Mouse (Mus musculus) kidney, adult 10 weeks (tissue): ENCODE measurements around the gene Adcy4. TPM values are rescaled to one million over a fixed set of nuclear protein-coding genes. Genes with fewer than 3 reads are reported as not detected.

Experiments
- polyA plus RNA-seq: library from polyadenylated mRNA; stranded (reverse); fragments of 350-450 nt; fragmentation: Illumina TruSeq; extraction: RNeasy Lipid Tissue Mini Kit (QIAGEN cat#74804); gene quantifications from one replicate; pipeline ENCODE4 v1.2.3, GENCODE M21; 2014; ENCODE audit warnings: low read depth, low replicate concordance

Gene Adcy4
- 0.16 TPM for polyA plus RNA-seq

DNA sequence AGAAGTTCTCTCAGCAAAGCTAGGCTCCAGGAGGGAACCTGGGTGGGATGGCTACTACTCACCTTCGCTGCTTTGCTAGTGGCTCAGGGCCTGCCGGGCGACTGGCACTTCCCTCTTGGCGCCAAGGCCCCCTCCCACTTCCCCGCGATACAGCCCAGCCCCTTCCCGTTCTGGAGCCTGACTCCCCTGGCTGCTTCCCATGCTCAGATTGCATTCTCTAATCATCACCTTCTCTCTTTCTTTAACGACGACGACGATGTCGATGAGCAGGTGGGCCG lies at the start of gene Adcy4:
Gene Adcy4 (minus strand): TSS at position 138 of the 278 bp plus-strand sequence.

DNA sequence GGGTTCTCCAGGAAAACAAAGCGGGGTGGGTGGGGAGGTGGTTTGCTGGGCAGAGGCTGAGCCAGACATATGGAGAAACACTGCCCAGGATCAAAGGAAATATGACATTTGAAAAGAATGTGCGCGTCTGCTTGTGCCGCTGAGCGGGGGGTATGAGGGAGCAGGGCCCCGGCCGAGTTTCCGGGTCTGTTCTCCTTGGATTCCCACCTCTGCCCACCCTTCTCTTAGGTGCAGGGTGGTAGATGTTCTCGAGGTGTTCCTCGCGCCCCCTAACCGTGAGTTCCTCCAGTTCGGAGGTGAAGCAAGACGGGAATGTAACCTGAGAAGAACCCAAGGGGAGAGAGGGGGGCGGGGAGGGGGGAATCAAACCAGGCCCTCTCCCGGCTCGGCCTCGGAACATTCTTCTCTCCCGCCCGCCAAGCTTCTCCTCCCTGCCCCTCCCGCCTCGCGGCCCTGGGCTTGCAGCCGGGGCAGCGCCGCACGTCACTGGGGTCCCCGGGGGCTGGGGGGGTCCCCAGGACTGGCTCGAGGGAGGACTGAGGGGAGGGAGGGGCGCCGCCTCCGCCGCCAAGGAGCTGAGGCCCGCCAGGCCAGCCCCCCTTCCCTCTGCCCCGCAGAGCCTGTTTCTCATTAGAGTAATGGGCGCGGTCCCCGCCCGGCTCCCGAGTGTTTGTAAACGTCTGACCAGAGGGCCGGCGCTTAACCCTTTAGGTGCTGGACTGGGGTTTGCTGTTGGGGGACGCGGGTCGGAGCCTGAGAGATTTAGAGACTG lies 39.3 kb upstream of the Adcy4 start, which contains the start of gene Nfatc4:
Gene Nfatc4 (plus strand): TSS at position 154 of the 772 bp plus-strand sequence.

DNA sequence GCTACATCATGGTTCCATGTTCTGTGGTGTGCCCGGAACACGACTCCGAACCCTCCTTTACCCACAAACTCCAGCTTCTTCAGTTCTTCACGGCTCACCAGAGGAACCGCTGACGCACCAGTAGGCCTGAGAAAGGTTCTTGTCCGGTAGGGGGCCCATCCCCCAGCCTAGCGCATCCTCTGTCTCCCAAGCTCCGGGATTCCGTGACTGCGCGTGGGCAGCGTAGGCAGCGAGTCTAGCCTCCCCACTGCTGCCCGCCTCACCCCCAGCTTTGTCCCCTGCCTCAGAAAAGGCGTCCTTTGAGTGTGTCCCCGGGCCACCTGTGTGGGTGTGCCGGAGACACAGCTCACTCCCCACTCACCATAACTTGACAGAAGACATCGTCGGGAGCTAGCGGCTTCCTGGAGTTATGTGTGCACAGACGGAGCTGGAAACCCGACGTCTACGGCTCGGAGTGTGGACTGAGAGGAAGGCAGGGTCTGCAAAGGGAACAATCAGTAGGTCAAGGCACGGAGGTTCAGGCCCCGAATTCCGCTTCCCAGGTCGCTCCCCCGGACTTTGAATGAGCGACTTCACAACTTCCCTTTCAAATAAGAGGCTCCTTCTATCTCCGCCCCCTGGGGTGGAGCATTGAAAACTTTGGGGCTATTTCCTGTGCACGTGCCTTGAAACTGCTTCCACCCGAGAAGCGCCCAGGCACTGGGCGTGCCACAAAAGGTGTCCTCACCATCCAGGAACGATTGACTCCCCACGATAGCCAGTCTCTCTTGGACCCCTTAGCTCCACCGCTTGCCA lies 4.6 kb upstream of the Adcy4 start, which contains the start of gene Ripk3:
Gene Ripk3 (minus strand): TSS at position 610 of the 795 bp plus-strand sequence.

DNA sequence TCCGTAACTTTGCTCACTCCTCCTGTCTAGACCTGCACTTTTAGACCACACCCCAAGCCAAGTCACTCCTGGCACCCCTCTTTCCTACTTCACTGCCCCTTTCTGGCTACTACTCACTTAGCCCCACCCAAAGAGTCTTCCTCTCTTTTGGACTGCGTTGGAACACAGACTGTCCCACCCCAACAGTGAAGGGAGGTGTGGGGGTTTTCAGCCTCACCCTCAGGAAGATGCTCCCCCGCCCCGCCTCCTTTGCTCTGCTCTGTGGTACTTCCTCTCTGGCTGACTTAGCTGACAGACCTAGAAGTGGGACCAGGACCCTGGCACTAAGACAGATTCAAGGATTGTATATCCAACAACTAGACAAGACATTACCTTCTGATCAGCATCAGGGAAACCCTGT lies 18.2 kb downstream of the Adcy4 start, which contains the start of gene Ltb4r1:
Gene Ltb4r1 (plus strand): TSS at position 267 of the 400 bp plus-strand sequence.

DNA sequence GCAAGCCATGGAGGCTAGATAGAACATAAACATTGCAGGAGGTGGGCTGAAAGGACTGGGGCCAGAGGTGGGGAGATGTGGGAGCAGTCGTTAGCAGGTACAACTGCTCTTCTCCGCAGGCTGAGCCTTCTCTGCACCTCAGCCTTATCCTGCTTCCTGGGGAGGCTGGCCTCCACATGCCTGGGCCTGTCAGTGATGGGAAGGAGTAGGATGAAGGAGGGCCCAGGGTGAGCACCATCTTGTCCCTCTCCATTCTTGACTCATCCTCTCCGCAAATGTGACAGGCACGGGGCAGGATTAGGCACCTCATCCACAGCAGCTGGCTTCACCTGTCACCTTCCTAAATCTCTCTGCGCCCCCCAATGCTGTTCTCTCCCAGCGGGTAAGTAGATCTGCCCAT lies 22.7 kb downstream of the Adcy4 start, which contains the start of gene Ltb4r2:
Gene Ltb4r2 (plus strand): TSS at position 266 of the 400 bp plus-strand sequence.

DNA sequence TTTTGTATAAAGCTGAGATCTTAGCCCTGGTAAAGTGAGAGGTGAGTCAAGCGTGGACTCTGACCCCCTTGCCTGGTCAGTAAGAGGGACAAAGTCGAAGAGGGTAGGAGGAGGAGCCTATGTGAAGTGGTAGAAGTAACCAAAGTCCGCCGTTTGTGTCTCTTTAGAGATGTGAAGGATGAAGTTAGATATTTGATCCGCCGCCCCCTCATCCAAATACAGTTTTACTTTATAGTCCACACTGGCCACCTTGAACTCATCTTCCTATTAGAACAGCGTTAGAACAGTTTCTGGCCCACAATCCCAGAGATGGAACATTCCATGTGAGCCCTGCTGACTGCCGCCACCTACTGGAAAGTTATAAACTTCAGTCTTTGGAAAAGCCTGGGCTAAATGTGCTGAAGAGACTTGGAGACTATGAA lies 25.5 kb downstream of the Adcy4 start, which contains the start of gene Cideb:
Gene Cideb (minus strand): TSS at position 96 of the 422 bp plus-strand sequence.

DNA sequence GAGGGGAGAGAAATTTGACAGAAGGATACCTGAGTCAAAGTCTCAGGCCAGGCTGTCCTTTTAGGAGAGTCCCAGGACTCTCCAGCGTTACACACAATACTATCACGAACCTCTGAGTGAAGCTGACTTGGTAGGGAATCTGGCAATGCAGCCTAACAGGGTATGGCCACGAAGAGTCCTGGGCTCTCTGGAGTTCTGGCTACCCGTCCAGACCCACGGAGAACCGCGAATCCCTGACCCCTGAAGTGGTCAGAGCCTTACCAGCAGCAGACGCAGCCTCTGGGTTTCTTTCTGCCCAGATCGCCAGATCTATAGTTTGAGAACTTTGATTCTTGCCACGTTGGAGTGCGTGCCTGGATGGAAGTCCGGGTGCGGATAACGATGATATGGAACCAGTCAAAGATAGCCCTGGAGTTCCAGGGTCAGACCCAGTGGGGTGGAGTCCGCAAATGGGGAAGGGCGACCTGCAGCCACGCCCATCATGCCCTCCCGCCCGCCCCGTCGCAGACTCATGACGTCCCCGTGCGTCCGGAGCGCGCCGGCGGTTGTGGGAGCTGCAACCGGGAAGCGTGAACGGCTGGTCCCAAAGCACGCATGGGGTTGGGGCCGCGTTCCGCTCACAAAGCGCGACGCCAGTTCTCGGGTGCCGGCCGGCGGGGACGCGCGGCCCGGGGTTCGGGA lies 38.6 kb downstream of the Adcy4 start, which contains the start of the genes Dhrs1 and Nop9:
Gene Dhrs1 (minus strand): TSS at position 511 of the 681 bp plus-strand sequence.
Gene Nop9 (plus strand): TSS at position 514 of the 681 bp plus-strand sequence.

DNA sequence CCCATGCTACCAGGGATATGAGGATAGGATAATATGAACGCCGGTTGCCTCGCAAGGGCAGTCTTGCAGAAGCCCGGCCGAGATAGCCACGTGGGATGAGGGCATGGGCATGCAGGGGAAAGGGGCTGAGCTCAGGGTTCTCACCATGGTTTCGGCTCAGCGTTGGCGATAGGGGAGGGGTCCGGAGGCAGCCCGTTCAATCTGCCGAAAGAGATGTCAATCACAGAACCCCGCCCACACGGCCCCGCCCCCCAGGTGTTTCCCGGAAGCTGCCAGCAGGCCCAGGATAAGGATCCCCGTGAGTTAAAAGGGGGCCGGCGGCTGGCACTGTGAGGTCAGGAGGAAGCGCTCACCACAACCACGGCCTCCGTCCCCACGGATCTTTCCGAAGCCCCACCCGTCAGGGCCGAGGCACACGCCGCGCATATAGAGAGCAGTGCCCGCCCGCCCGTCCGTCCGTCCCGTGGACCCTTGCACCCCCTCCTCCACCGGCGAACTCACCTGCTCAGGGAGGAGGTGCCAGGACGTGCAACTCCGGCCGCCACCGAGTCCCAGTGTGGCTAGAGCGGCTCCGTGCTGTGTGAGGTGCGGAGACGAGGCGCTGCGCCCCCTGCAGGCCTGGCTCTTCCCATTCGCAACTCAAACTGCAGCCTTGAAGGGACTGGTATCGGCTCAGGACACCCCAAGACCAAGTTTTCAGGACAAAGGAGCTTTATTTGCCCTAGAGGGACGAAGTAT lies 62.0 kb downstream of the Adcy4 start, which contains the start of gene Rabggta:
Gene Rabggta (minus strand): TSS at position 564 of the 738 bp plus-strand sequence.

Other genes with a start within 250 kb of the Adcy4 start
- gene Pck2, start 243.8 kb downstream of the Adcy4 start, polyA plus RNA-seq: 2.1 TPM
- gene Dcaf11, start 224.1 kb downstream of the Adcy4 start, polyA plus RNA-seq: 33.8 TPM
- gene A730061H03Rik, start 223.7 kb downstream of the Adcy4 start, polyA plus RNA-seq: not detected
- not detected for gene Fitm1, start 208.5 kb downstream of the Adcy4 start, polyA plus RNA-seq
- 112 TPM for gene Psme1, start 206.0 kb downstream of the Adcy4 start, polyA plus RNA-seq
- 6.6 TPM for gene Emc9, start 198.8 kb downstream of the Adcy4 start, polyA plus RNA-seq
- gene Psme2, start 193.0 kb downstream of the Adcy4 start, polyA plus RNA-seq: 55.1 TPM
- 1.1 TPM for gene Rnf31, start 192.4 kb downstream of the Adcy4 start, polyA plus RNA-seq
- 18.5 TPM for gene Irf9, start 180.5 kb downstream of the Adcy4 start, polyA plus RNA-seq
- 0.53 TPM for gene Rec8, start 166.1 kb downstream of the Adcy4 start, polyA plus RNA-seq
- gene Ipo4, start 148.1 kb downstream of the Adcy4 start, polyA plus RNA-seq: 5.9 TPM
- gene Gm49378, start 146.2 kb downstream of the Adcy4 start, polyA plus RNA-seq: 0.24 TPM
- 44.5 TPM for gene Tm9sf1, start 140.3 kb downstream of the Adcy4 start, polyA plus RNA-seq
- gene Tssk4, start 133.9 kb downstream of the Adcy4 start, polyA plus RNA-seq: not detected
- 20.2 TPM for gene Mdp1, start 123.6 kb downstream of the Adcy4 start, polyA plus RNA-seq
- gene Gmpr2, start 112.2 kb downstream of the Adcy4 start, polyA plus RNA-seq: 33.6 TPM
- gene Nedd8, start 112.0 kb downstream of the Adcy4 start, polyA plus RNA-seq: 55.2 TPM
- gene Tinf2, start 102.3 kb downstream of the Adcy4 start, polyA plus RNA-seq: 7.2 TPM
- gene Tgm1, start 70.2 kb downstream of the Adcy4 start, polyA plus RNA-seq: 1.2 TPM
- 0.65 TPM for gene Rabggta, start 61.8 kb downstream of the Adcy4 start, polyA plus RNA-seq
- gene Dhrs1, start 38.4 kb downstream of the Adcy4 start, polyA plus RNA-seq: 25.8 TPM
- 3.4 TPM for gene Nop9, start 38.4 kb downstream of the Adcy4 start, polyA plus RNA-seq
- 16.4 TPM for gene Cideb, start 25.6 kb downstream of the Adcy4 start, polyA plus RNA-seq
- gene Ltb4r2, start 22.7 kb downstream of the Adcy4 start, polyA plus RNA-seq: 0.24 TPM
- gene Ltb4r1, start 18.1 kb downstream of the Adcy4 start, polyA plus RNA-seq: not detected
- gene Ripk3, start 4.8 kb upstream of the Adcy4 start, polyA plus RNA-seq: 0.73 TPM
- gene Nfatc4, start 39.0 kb upstream of the Adcy4 start, polyA plus RNA-seq: 1.1 TPM
- 0.40 TPM for gene Nynrin, start 69.9 kb upstream of the Adcy4 start, polyA plus RNA-seq
- gene Cbln3, start 100.3 kb upstream of the Adcy4 start, polyA plus RNA-seq: not detected
- 8.8 TPM for gene Khnyn, start 100.9 kb upstream of the Adcy4 start, polyA plus RNA-seq
- gene Sdr39u1, start 116.2 kb upstream of the Adcy4 start, polyA plus RNA-seq: 19.8 TPM
- gene Cma1, start 160.6 kb upstream of the Adcy4 start, polyA plus RNA-seq: not detected
- gene Cma2, start 166.9 kb upstream of the Adcy4 start, polyA plus RNA-seq: not detected
- not detected for gene Mcpt1, start 233.9 kb upstream of the Adcy4 start, polyA plus RNA-seq
- gene Mcpt9, start 246.4 kb upstream of the Adcy4 start, polyA plus RNA-seq: not detected